Mouse (Mus musculus): Measurements from ENCODE around the gene Slc25a17. TPM values are rescaled to one million over a fixed set of nuclear protein-coding genes. Genes with fewer than 3 reads are reported as not detected.

The Slc25a17 gene
- total RNA-seq (2021), result 10 to 100 TPM; 34.5 to 39.7 TPM
- long read RNA-seq, experiment 1, transcript Slc25a17-201 (9 exons, 1,724 nt), result major isoform, 38 of 46 reads
- long read RNA-seq, experiment 1, partial matches to known transcripts, result 1 of 46 reads
- long read RNA-seq, experiment 1, other reads (novel, unspliced or antisense), result 6 of 46 reads
- long read RNA-seq, experiment 2, transcript Slc25a17-201 (9 exons, 1,724 nt), result major isoform, 51 of 58 reads
- long read RNA-seq, experiment 2, partial matches to known transcripts, result 1 of 58 reads
- long read RNA-seq, experiment 2, other reads (novel, unspliced or antisense), result 6 of 58 reads

GRCm38 (mm10) chr15:81360345-81361021, at the start of gene Slc25a17:
Slc25a17 (minus strand) TSS chr15:81360812.
- DNase-seq (ENCODE audit: low spot score in 2 of 2), result peak; percentile 93

GRCm38 (mm10) chr15:81408199-81408598, 47.6 kb upstream of the Slc25a17 start, which contains the start of gene Dnajb7:
Dnajb7 (minus strand) TSS chr15:81408299.
- DNase-seq (ENCODE audit: low spot score in 2 of 2), result no peak

- DNase-seq (ENCODE audit: low spot score in 2 of 2), result no peak
Measured at GRCm38 (mm10) chr15:81405008-81405407, 44.4 kb upstream of the Slc25a17 start.

- DNase-seq (ENCODE audit: low spot score in 2 of 2), result peak; percentile 96 to 98
Measured at GRCm38 (mm10) chr15:81399638-81400315, 39.2 kb upstream of the Slc25a17 start, which contains the start of the genes St13 and Xpnpep3. St13 (minus strand) TSS chr15:81400077. Xpnpep3 (plus strand) TSS chr15:81400138.

GRCm38 (mm10) chr15:81399297-81399637, 38.7 kb upstream of the Slc25a17 start:
- no peak for DNase-seq (ENCODE audit: low spot score in 2 of 2)

- no peak for DNase-seq (ENCODE audit: low spot score in 2 of 2)
Measured at GRCm38 (mm10) chr15:81398189-81398588, 37.6 kb upstream of the Slc25a17 start.

- DNase-seq (ENCODE audit: low spot score in 2 of 2), result no peak
Measured at GRCm38 (mm10) chr15:81394211-81394915, 33.8 kb upstream of the Slc25a17 start.

GRCm38 (mm10) chr15:81392997-81393396, 32.4 kb upstream of the Slc25a17 start:
- DNase-seq (ENCODE audit: low spot score in 2 of 2), result peak; percentile 45 to 65

- no peak for DNase-seq (ENCODE audit: low spot score in 2 of 2)
Measured at GRCm38 (mm10) chr15:81386327-81386726, 25.7 kb upstream of the Slc25a17 start.

- no peak for DNase-seq (ENCODE audit: low spot score in 2 of 2)
Measured at GRCm38 (mm10) chr15:81378845-81379244, 18.2 kb upstream of the Slc25a17 start.

GRCm38 (mm10) chr15:81374621-81375020, 14.0 kb upstream of the Slc25a17 start:
- no peak for DNase-seq (ENCODE audit: low spot score in 2 of 2)

- DNase-seq (ENCODE audit: low spot score in 2 of 2), result no peak
Measured at GRCm38 (mm10) chr15:81370356-81370755, 9.7 kb upstream of the Slc25a17 start.

- DNase-seq (ENCODE audit: low spot score in 2 of 2), result no peak
Measured at GRCm38 (mm10) chr15:81368601-81369000, 8.0 kb upstream of the Slc25a17 start.

GRCm38 (mm10) chr15:81366241-81366640, 5.6 kb upstream of the Slc25a17 start:
- DNase-seq (ENCODE audit: low spot score in 2 of 2), result no peak

- DNase-seq (ENCODE audit: low spot score in 2 of 2), result no peak
Measured at GRCm38 (mm10) chr15:81365246-81365645, 4.6 kb upstream of the Slc25a17 start.

- DNase-seq (ENCODE audit: low spot score in 2 of 2), result no peak
Measured at GRCm38 (mm10) chr15:81364271-81364670, 3.7 kb upstream of the Slc25a17 start.

- DNase-seq (ENCODE audit: low spot score in 2 of 2), result no peak
Measured at GRCm38 (mm10) chr15:81362501-81362900, 1.9 kb upstream of the Slc25a17 start.

GRCm38 (mm10) chr15:81361417-81362015, 904 bp upstream of the Slc25a17 start:
- no peak for DNase-seq (ENCODE audit: low spot score in 2 of 2)

GRCm38 (mm10) chr15:81361022-81361404, 401 bp upstream of the Slc25a17 start:
- DNase-seq (ENCODE audit: low spot score in 2 of 2), result no peak

- DNase-seq (ENCODE audit: low spot score in 2 of 2), result no peak
Measured at GRCm38 (mm10) chr15:81359421-81359820, 1.2 kb downstream of the Slc25a17 start.

- DNase-seq (ENCODE audit: low spot score in 2 of 2), result no peak
Measured at GRCm38 (mm10) chr15:81358943-81359342, 1.7 kb downstream of the Slc25a17 start.

Measured in left cerebral cortex, adult 18-20 months (tissue).